Mouse (Mus musculus) heart, adult 9 months (tissue): Measurements from ENCODE around the gene Ccdc18.
"Not testable (repeated sequence)": the region's sequence is repeated elsewhere in the genome, so short reads cannot be mapped to it uniquely, and the experiment has no call there.

Experiments used
- DNase-seq, 2 experiments: peaks; one replicate each; pipeline ENCODE4 v3.0.0; 2022; ENCODE audit warnings: low spot score in 2 of 2

Gene Ccdc18

GRCm38 (mm10) chr5:108262722-108263121, 130.0 kb downstream of the Ccdc18 start:
- DNase-seq = no peak

GRCm38 (mm10) chr5:108263785-108264184, 131.1 kb downstream of the Ccdc18 start:
- DNase-seq = not testable (repeated sequence)

- no peak for DNase-seq
Measured at GRCm38 (mm10) chr5:108266990-108267389, 134.3 kb downstream of the Ccdc18 start.

- DNase-seq = peak; percentile 82 to 83
Measured at GRCm38 (mm10) chr5:108268127-108269062, 135.7 kb downstream of the Ccdc18 start, which contains the start of gene Dr1. Gene Dr1 (plus strand): TSS chr5:108268897.

- DNase-seq = peak in 1 of 2 experiments; percentile 6
Measured at GRCm38 (mm10) chr5:108269063-108269810, 136.6 kb downstream of the Ccdc18 start.

- no peak for DNase-seq
Measured at GRCm38 (mm10) chr5:108269811-108270151, 137.1 kb downstream of the Ccdc18 start.

GRCm38 (mm10) chr5:108270415-108270814, 137.7 kb downstream of the Ccdc18 start:
- DNase-seq = no peak

GRCm38 (mm10) chr5:108271345-108271744, 138.7 kb downstream of the Ccdc18 start:
- not testable (repeated sequence) for DNase-seq
